Mouse (Mus musculus): Measurements from ENCODE around the gene Nfkb2. TPM values are rescaled to one million over a fixed set of nuclear protein-coding genes. Genes with fewer than 3 reads are reported as not detected.
A peak's percentile ranks its signal among the peaks of the same experiment; 100 is the strongest.

The Nfkb2 gene
- polyA plus RNA-seq, 2 experiments from 2014 or later, result 17.3 to 18.8 TPM

DNA sequence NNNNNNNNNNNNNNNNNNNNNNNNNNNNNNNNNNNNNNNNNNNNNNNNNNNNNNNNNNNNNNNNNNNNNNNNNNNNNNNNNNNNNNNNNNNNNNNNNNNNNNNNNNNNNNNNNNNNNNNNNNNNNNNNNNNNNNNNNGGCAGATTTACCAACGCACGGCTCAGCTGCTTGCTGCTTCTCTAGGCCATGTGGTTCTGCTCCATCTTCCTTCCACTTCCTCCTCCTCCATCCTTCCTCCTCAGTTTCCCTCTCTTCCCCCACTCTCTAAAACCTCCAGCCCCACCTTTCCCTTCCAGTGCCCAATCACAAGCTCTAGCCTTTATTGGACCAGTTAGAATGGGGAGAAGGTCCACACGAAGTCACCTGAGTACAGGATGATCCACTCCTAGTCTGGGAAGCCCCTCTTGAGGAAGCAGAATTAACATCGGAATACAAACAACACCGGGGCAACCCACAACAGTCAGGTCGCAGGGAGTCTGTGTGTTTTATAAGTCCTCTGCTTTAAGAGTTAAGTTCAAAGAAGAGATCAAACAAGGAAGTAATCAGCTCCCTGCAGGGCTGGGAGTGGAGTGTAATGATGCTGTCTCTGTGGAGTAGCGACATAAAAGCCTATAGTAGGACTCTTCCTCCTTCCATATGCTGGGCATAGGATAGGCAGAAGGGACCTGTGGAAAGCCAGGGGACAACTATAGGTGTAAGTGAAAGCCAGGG, 40.7 kb downstream of the Nfkb2 start:
- ATAC-seq, result no peak

- ATAC-seq, result no peak
Observed at GRCm38 (mm10) chr19:46347146-46347545, 43.0 kb downstream of the Nfkb2 start.

GRCm38 (mm10) chr19:46347936-46348668, 44.0 kb downstream of the Nfkb2 start:
- no peak for ATAC-seq

DNA sequence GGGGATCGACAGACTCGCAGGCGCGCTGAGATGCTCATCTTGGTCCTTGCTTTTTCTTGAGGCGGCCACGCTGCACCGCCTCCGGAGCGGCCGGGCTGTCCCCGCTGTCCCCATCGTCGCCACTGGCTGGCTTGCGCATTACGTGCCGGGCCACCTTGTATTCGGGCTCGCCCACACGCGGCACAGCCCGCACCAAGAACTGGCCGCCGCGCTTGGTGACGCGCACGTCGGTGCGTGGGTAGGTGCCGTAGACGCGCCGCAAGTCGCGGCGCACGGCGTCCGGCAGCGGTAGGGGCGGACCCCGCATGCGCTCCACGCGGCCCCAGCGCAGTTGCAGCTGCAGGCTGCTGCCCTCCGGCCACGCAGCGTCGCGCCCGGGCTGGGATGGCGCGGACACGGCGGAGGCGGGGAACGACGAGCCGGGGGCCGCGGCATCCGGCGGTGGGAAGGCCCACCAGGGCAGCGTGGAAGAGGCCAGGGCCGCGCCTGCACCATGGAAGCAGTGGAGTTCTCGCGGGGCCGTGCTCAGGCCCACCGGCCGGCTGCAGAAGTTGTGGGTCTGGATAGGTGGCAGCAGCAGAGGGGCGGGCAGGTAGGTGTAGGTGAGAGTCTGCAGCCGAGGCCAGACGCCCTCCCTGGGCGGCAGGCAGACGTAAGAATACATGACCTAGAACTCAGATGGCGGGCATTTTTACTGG, 44.8 kb downstream of the Nfkb2 start:
- ATAC-seq, result peak; percentile 88

- no peak for ATAC-seq
Observed at GRCm38 (mm10) chr19:46349550-46349949, 45.4 kb downstream of the Nfkb2 start.

DNA sequence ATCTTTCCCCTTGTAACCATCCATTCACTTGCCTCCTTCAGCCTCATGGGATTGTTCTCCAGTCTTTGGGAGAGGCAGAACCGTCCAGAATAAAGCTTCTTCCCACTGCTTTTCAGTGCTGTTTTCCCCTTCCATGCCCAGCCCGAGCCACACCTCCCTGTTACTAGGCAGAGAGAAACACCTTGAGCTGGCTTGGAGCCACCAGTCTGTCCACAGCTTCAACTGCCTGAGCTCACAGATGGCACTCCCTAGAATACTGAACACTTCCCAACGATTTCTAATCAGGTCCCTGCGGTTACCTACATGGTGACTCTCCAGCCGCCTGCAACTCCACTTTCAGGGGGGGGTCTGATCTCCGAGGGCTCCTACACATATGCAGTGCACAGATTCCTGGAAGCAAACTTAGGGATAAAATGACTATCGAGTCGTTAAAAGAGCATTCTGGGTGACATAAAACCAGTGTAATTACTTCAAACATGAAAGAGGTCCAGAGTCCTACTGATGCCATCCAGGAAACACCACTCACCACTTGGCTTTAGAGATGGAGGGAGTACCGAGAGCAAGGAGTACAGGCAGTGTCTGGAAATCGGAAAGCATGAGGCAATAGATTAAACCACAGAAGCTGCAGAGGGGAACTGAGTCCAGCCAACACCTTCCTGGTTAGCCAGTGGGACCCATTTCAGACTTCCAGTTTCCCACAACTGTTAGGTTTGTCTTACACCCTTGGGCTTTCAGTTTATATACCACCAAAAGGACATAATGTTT, 46.2 kb downstream of the Nfkb2 start, which contains the start of gene 2310034G01Rik:
Gene 2310034G01Rik (minus strand): TSS at position 135 of the 765 bp plus-strand sequence.
- no peak for ATAC-seq

DNA sequence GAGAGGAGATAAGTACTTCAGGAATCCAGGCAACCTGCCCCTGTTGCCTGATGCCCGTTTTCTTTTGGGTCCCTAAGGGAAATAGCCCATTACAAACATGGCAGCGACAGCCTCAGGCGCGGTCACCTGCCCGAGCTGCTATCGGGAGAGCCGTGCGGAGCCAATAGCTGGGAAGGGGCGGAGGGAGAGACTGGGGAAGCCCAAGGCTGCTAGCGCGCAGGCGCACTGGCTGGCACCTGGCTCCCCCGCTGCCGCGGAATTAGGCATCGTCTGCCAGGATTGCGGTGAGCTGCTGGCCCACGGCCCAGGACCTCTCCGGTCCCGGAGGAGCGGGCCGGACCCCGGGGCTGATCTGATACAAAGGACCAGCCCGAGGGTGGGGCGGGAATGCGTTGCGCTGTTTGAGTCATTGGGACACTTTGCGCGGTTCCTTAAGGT, 52.6 kb downstream of the Nfkb2 start:
- ATAC-seq, result peak; percentile 95

DNA sequence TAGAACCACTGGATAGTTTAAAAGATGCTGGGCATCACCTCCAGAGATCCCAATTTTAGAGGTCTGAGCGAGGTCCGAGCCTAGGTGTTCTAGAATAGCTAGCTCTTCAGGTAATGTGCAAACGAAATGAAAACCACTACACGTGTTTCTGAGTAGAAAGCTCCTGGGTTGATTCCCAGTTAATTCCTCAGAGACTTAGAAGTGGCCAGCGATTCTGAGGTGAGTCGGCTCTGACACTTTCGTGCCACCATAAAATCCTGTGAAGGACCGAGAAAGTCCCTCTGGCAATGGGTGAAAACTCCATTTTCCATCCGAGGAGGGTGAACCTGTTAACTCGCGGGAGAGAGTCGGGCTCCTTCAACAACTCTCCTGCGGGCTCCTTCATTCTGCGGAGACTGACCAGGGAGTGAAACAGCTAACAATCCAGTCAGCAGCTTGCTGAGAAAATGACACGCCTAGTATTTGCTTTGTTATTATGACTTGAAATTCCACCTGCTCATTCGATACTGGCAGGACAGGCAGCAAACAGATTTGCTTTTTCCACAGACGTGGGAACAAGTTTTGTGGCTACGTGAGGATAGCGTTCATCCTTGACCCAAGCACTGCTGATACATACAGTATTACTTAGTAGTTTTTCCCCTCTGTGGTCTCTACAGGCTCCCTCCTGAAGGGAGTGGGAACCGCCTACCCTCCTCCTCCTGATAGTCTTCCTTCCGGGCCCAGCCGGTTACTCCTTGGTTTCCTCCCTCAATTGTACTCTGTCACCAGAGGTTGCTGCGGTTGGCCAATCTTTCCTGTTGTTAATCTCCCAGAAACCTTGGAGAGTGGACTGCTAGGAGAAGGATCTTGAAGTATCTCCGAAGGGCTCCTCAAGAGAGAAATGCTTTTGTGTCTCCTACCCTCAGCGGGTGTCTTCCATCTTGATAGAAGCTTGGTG, 53.5 kb downstream of the Nfkb2 start:
- no peak for ATAC-seq

DNA sequence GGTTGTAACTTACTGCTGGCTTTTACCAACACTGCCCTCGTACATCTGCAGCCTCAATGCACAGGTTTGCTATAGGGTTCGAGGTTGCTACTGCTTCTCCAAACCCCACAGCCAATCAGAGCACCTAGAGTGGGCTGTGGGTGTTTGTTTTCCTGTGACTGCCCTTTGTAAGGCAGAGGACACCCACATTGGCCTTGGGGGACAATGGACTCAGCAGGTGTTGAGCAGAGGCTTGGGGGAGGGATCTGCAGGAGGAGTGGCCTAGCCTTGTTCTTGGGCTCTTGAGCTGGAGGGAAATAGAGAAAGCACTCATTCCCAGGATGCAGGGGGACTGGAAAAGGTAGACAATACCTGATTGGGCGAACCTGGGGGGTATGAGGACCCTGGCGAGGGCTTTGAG, 54.3 kb downstream of the Nfkb2 start:
- ATAC-seq, result no peak

Other genes starting within 250 kb of the Nfkb2 start
- gene Nolc1, start 228.5 kb upstream of the Nfkb2 start, polyA plus RNA-seq (2017; shearing (Covaris generic)), result 10 to 100 TPM; 67.5 to 86.6 TPM
- not detected for gene Elovl3, start 172.4 kb upstream of the Nfkb2 start, polyA plus RNA-seq (2017; shearing (Covaris generic))
- gene Pitx3, start 156.0 kb upstream of the Nfkb2 start, polyA plus RNA-seq (2017; shearing (Covaris generic)), result not detected
- gene Gbf1, start 151.8 kb upstream of the Nfkb2 start, polyA plus RNA-seq (2017; shearing (Covaris generic)), result 10 to 100 TPM; 23.8 to 33.5 TPM
- 1 to 10 TPM; 3.8 to 6.5 TPM for gene Psd, start 22.8 kb downstream of the Nfkb2 start, polyA plus RNA-seq (2017; shearing (Covaris generic))
- gene Fbxl15, start 23.9 kb downstream of the Nfkb2 start, polyA plus RNA-seq (2017; shearing (Covaris generic)), result 1 to 10 TPM; 5.1 TPM
- gene Cuedc2, start 34.4 kb downstream of the Nfkb2 start, polyA plus RNA-seq (2017; shearing (Covaris generic)), result 10 to 100 TPM; 56.3 to 62.6 TPM
- 10 to 100 TPM in 1 of 2 experiments, 1 to 10 TPM in 1; 3.8 to 10.5 TPM for gene Mfsd13a, start 36.8 kb downstream of the Nfkb2 start, polyA plus RNA-seq (2017; shearing (Covaris generic))
- under 1 TPM in 1 of 2 experiments, not detected in 1; 0.23 TPM for gene 2310034G01Rik, start 46.0 kb downstream of the Nfkb2 start, polyA plus RNA-seq (2017; shearing (Covaris generic))
- 100 to 1,000 TPM in 1 of 2 experiments, 10 to 100 TPM in 1; 92.4 to 111 TPM for gene Actr1a, start 91.4 kb downstream of the Nfkb2 start, polyA plus RNA-seq (2017; shearing (Covaris generic))
- 10 to 100 TPM; 10.2 to 11.6 TPM for gene Sufu, start 92.6 kb downstream of the Nfkb2 start, polyA plus RNA-seq (2017; shearing (Covaris generic))
- 10 to 100 TPM; 16.3 to 21.5 TPM for gene Trim8, start 197.4 kb downstream of the Nfkb2 start, polyA plus RNA-seq (2017; shearing (Covaris generic))

All from CD4-positive, CD25-positive, alpha-beta regulatory T cell, adult 4 months (primary cell).